Mouse (Mus musculus): ENCODE data around the gene Jaml.

DNA sequence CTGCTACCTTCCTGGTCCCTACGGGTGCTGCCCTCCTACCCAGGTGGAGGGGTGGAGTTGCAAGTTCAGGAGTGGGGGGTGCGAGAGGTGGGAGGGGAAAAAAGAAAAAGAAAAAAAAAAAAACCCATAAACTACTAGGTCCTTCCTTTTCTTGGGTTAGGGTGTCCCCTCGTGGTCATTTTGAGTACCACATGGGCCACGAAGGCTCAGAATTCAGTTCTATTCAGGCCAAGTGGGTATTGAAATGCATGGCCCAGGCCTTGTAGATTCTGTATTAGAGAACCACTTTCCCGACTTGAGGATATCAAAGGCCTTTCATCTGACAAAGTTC lies 67.2 kb downstream of the Jaml start:
- TF ChIP-seq CTCF (IDR thresholded peaks at IDR 0.05; ENCODE audit: extremely low read depth, insufficient read depth, low read length) (peak; percentile 84), POLR2A (IDR thresholded peaks at IDR 0.05; ENCODE audit: extremely low read depth, insufficient read depth, low read length) (no peak)

All from cortical plate, adult 2 months (tissue).